Mouse (Mus musculus) liver, adult 2 months (tissue): ENCODE results near the gene Smbd1. TPM values are rescaled to one million over a fixed set of nuclear protein-coding genes. Genes with fewer than 3 reads are reported as not detected.
A peak's percentile ranks its signal among the peaks of the same experiment; 100 is the strongest.

Experiments used
- DNase-seq: peaks from one replicate; pipeline ENCODE4 v3.0.0-alpha.2; 2011; ENCODE audit warnings: low read depth, low spot score; ENCODE audit errors: extremely low read depth
- H3K27ac ChIP-seq: fragments of 200-500 bp; replicated peaks from 2 replicates; pipeline ENCODE4 v1.5.1; 2012; ENCODE audit warnings: low read depth, mild to moderate bottlenecking, control low read depth, inconsistent platforms, low read length; ENCODE audit not compliant: insufficient read depth
- H3K27me3 ChIP-seq: fragments of 200-500 bp; 2 replicates; pipeline ENCODE4 v1.6.1; 2012; ENCODE audit warnings: mild to moderate bottlenecking, moderate library complexity, low read length, inconsistent platforms; ENCODE audit not compliant: control insufficient read depth, insufficient read depth
- H3K36me3 ChIP-seq: fragments of 200-500 bp; 2 replicates; pipeline ENCODE4 v1.6.1; 2012; ENCODE audit warnings: low read length, inconsistent platforms; ENCODE audit not compliant: control insufficient read depth, insufficient read depth
- H3K4me1 ChIP-seq: fragments of 200-500 bp; 2 replicates; pipeline ENCODE4 v1.6.1; 2011; ENCODE audit warnings: low read length; ENCODE audit not compliant: control insufficient read depth, insufficient read depth
- H3K4me3 ChIP-seq: fragments of 200-500 bp; 2 replicates; pipeline ENCODE4 v1.5.1; 2011; ENCODE audit warnings: low read depth, mild to moderate bottlenecking, control low read depth, low read length, moderate library complexity; ENCODE audit not compliant: insufficient read depth
- H3K79me2 ChIP-seq: fragments of 200-500 bp; 2 replicates; pipeline ENCODE4 v1.6.1; 2012; ENCODE audit warnings: inconsistent platforms, mild to moderate bottlenecking, low read length, moderate library complexity; ENCODE audit not compliant: control insufficient read depth, insufficient read depth
- H3K9ac ChIP-seq: fragments of 200-500 bp; 2 replicates; pipeline ENCODE4 v1.6.1; 2012; ENCODE audit warnings: low read depth, mild to moderate bottlenecking, control low read depth, inconsistent platforms, low read length
- CTCF ChIP-seq: fragments of 200-500 bp; IDR thresholded peaks from 2 replicates; pipeline ENCODE4 v1.5.1; 2011; ENCODE audit warnings: low read depth, low read length, control low read depth
- POLR2A ChIP-seq: fragments of 200-500 bp; IDR thresholded peaks from 2 replicates; pipeline ENCODE4 v1.6.1; 2011; ENCODE audit warnings: low read length, control low read depth; ENCODE audit not compliant: insufficient read depth; ENCODE audit errors: extremely low read depth
- WGBS: fragments of 180-500 bp; shearing (Covaris S2); methylation state at CpG from one replicate; pipeline ENCODE4 v1.1.7; 2018; 5-methylcytosine and 5-hydroxymethylcytosine counted together
- polyA plus RNA-seq: library from polyadenylated mRNA; depleted of rRNA; stranded (reverse); fragments of >200 nt; gene quantifications from 2 replicates; pipeline ENCODE4 v1.2.3, GENCODE M21; 2012; rRNA removed
- total RNA-seq: library from RNA; depleted of rRNA; stranded (reverse); fragments of >200 nt; gene quantifications from 2 replicates; pipeline ENCODE4 v1.2.3, GENCODE M21; 2014; rRNA removed

Gene Smbd1
- total and polyA plus RNA-seq, 2 experiments = not detected

GRCm38 (mm10) chr16:32776676-32777075 lies 33.6 kb downstream of the Smbd1 start:
- H3K36me3 ChIP-seq = no peaks in the 10 kb centered on the region
- no peaks in the 10 kb centered on the region for H3K4me1 ChIP-seq
- H3K4me3 ChIP-seq = no peak overlapping the region
- no peak overlapping the region for H3K9ac ChIP-seq
- no peaks in the 10 kb centered on the region for H3K79me2 ChIP-seq
- TF ChIP-seq POLR2A (no peak), CTCF (no peak)
- DNase-seq = no peak
- H3K27me3 ChIP-seq = no peaks in the 10 kb centered on the region
- no peak overlapping the region for H3K27ac ChIP-seq
- 80% methylated on average over 10 of the region's 10 CpGs for WGBS

GRCm38 (mm10) chr16:32766904-32767303 lies 43.4 kb downstream of the Smbd1 start:
- H3K4me3 ChIP-seq = no peak overlapping the region
- H3K9ac ChIP-seq = no peak overlapping the region
- H3K36me3 ChIP-seq = no peaks in the 10 kb centered on the region
- WGBS = 43% methylated on average over 7 of the region's 7 CpGs
- H3K27me3 ChIP-seq = no peaks in the 10 kb centered on the region
- TF ChIP-seq POLR2A = no peak
- TF ChIP-seq CTCF = no peak
- H3K79me2 ChIP-seq = no peaks in the 10 kb centered on the region
- no peak overlapping the region for H3K27ac ChIP-seq
- 0 out of 2 replicates have a peak, but pooled peaks cover 4% of the 10 kb centered on the region for H3K4me1 ChIP-seq
- peak; percentile 53 for DNase-seq

- Histone ChIP-seq H3K4me1 (peaks cover 4% of the 10 kb centered on the region; the same call in 1 of the 2 replicates), H3K27ac (no peak overlapping the region), H3K4me3 (no peak overlapping the region), H3K79me2 (no peaks in the 10 kb centered on the region), H3K27me3 (no peaks in the 10 kb centered on the region), H3K36me3 (no peaks in the 10 kb centered on the region), H3K9ac (no peak overlapping the region)
- no peak for TF ChIP-seq POLR2A
- no peak for TF ChIP-seq CTCF
- DNase-seq = no peak
- 64% methylated on average over 6 of the region's 6 CpGs for WGBS
Observed at GRCm38 (mm10) chr16:32764961-32765360, 45.3 kb downstream of the Smbd1 start.

GRCm38 (mm10) chr16:32764550-32764949 lies 45.7 kb downstream of the Smbd1 start:
- 46% methylated on average over 2 of the region's 2 CpGs for WGBS
- H3K27ac ChIP-seq = no peak overlapping the region

More at GRCm38 (mm10) chr16:32764550-32764949, 45.7 kb downstream of the Smbd1 start:
- no peak overlapping the region for H3K9ac ChIP-seq
- DNase-seq = peak; percentile 24
- H3K27me3 ChIP-seq = no peaks in the 10 kb centered on the region
- no peaks in the 10 kb centered on the region for H3K36me3 ChIP-seq
- H3K79me2 ChIP-seq = no peaks in the 10 kb centered on the region
- H3K4me3 ChIP-seq = no peak overlapping the region
- H3K4me1 ChIP-seq = peaks cover 4% of the 10 kb centered on the region; the same call in 1 of the 2 replicates
- TF ChIP-seq POLR2A = no peak
- TF ChIP-seq CTCF = no peak

Other genes with a start within 250 kb of the Smbd1 start
- gene Tfrc, start 201.6 kb downstream of the Smbd1 start, total RNA-seq = 16.0 and 36.5 TPM in 2 replicates
- 3.9 and 4.4 TPM in 2 replicates for gene Tfrc, start 201.6 kb downstream of the Smbd1 start, polyA plus RNA-seq
- 1.9 and 4.9 TPM in 2 replicates for gene Tnk2, start 166.6 kb downstream of the Smbd1 start, total RNA-seq
- 33.4 and 35.7 TPM in 2 replicates for gene Tnk2, start 166.6 kb downstream of the Smbd1 start, polyA plus RNA-seq
- gene Muc4, start 74.6 kb downstream of the Smbd1 start, total RNA-seq = 0.18 TPM in 1 of 2 replicates, not detected in the other
- gene Muc4, start 74.6 kb downstream of the Smbd1 start, polyA plus RNA-seq = 0.02 TPM in 2 replicates
- gene Muc20, start 13.0 kb downstream of the Smbd1 start, total RNA-seq = not detected in 2 replicates
- gene Muc20, start 13.0 kb downstream of the Smbd1 start, polyA plus RNA-seq = not detected in 2 replicates
- gene Fyttd1, start 67.0 kb upstream of the Smbd1 start, total RNA-seq = 20.6 and 21.4 TPM in 2 replicates
- 4.7 and 5.3 TPM in 2 replicates for gene Fyttd1, start 67.0 kb upstream of the Smbd1 start, polyA plus RNA-seq
- gene Rubcn, start 67.3 kb upstream of the Smbd1 start, total RNA-seq = 12.6 and 16.8 TPM in 2 replicates
- 15.0 and 17.0 TPM in 2 replicates for gene Rubcn, start 67.3 kb upstream of the Smbd1 start, polyA plus RNA-seq
- gene Lrch3, start 103.6 kb upstream of the Smbd1 start, total RNA-seq = 9.8 and 11.3 TPM in 2 replicates
- gene Lrch3, start 103.6 kb upstream of the Smbd1 start, polyA plus RNA-seq = 3.7 and 5.3 TPM in 2 replicates
- 0.54 and 1.0 TPM in 2 replicates for gene Iqcg, start 245.7 kb upstream of the Smbd1 start, total RNA-seq
- 0.55 TPM in 2 replicates for gene Iqcg, start 245.7 kb upstream of the Smbd1 start, polyA plus RNA-seq
- gene Rpl35a, start 246.0 kb upstream of the Smbd1 start, total RNA-seq = 661 and 805 TPM in 2 replicates
- gene Rpl35a, start 246.0 kb upstream of the Smbd1 start, polyA plus RNA-seq = 111 and 115 TPM in 2 replicates